Mouse (Mus musculus): Measurements from ENCODE around the gene Plg. TPM values are rescaled to one million over a fixed set of nuclear protein-coding genes. Genes with fewer than 3 reads are reported as not detected.

The Plg gene
- polyA plus RNA-seq, 1 experiment from 2014 or later = 0.13 TPM

DNA sequence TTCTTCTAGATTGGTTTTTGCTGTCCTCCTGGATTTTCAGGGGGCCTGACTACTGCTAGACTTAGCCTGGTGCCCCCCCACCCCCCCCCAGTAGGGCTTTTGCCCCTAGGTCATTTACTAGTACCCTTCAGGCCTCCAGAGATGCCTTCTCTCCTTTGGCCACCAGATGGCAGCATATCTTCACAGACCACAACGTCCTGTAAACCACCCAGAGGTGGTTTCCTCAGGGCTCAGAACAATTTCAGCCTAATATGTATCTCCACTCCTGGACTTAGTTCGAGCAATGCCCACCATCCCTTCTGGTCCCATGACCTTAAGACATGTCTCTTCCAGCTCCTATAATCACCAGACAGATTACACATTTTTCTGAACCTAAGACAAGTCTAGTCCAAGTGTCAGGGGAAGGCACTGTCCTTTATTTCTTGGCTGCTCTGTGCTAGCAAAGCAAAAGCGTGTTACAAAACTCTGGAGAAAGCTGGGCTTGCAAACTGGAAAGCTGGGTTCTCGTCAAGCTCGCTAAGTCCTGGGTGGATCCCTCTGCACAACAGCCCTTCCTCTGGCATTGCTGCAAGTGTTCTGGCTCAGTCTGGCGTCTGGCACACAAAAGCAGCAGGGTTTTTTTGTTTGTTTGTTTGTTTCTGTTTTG lies 38.0 kb downstream of the Plg start:
- Histone ChIP-seq H3K27ac (ENCODE audit: low read depth, low read length) (no peak overlapping the region), H3K9ac (ENCODE audit: low read depth, low read length) (no peak overlapping the region), H3K36me3 (ENCODE audit: control insufficient read depth, insufficient read depth) (no peaks in the 10 kb centered on the region), H3K9me3 (ENCODE audit: control insufficient read depth) (no peaks in the 10 kb centered on the region), H3K4me2 (replicated peaks; ENCODE audit: low read depth) (no peak overlapping the region), H3K4me3 (ENCODE audit: low read depth, low read length) (no peak overlapping the region), H3K4me1 (replicated peaks; ENCODE audit: control insufficient read depth, insufficient read depth, low read length) (no peaks in the 10 kb centered on the region), H3K27me3 (replicated peaks; ENCODE audit: control insufficient read depth, insufficient read depth, low read length) (no peaks in the 10 kb centered on the region)
- TF ChIP-seq CTCF (IDR thresholded peaks at IDR 0.05; ENCODE audit: low read depth) = peak; percentile 89
- no peak for ATAC-seq
- WGBS = 39% methylated on average over 6 of the region's 6 CpGs

DNA sequence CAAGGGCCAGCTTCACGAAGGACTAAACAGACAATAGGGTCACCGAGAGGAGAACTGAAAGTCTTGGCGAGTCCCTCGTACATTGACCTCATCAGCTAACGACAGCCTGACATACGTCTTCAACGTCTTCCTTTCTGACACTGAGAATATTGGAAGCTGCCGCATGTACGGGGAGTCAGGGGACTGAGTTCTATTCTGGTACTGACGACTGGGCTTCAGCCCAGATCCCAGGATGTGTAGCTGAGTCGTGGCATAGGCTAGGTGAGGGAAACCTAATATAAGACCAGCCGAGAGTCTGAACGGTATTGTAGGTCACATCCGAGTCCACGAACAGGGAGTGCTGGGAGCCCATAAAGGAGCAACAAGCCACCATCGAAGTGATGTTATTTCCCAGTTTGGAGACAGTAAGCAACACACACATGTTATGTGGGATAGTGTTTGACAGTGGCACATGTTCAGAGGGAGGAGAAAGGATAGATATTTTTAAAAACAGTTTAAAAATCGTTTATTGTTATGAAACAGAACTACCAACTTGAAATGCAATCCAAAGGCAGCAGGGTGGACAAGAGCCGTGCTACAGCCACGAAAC lies 41.2 kb downstream of the Plg start:
- H3K4me2 ChIP-seq (replicated peaks; ENCODE audit: low read depth) = no peak overlapping the region
- H3K27me3 ChIP-seq (replicated peaks; ENCODE audit: control insufficient read depth, insufficient read depth, low read length) = no peaks in the 10 kb centered on the region
- H3K27ac ChIP-seq (ENCODE audit: low read depth, low read length) = no peak overlapping the region
- no peaks in the 10 kb centered on the region for H3K4me1 ChIP-seq (replicated peaks; ENCODE audit: control insufficient read depth, insufficient read depth, low read length)
- no peak for ATAC-seq
- no peak overlapping the region for H3K4me3 ChIP-seq (ENCODE audit: low read depth, low read length)
- H3K36me3 ChIP-seq (ENCODE audit: control insufficient read depth, insufficient read depth) = no peaks in the 10 kb centered on the region
- 55% methylated on average over 19 of the region's 19 CpGs for WGBS
- no peak overlapping the region for H3K9ac ChIP-seq (ENCODE audit: low read depth, low read length)
- H3K9me3 ChIP-seq (ENCODE audit: control insufficient read depth) = no peaks in the 10 kb centered on the region
- TF ChIP-seq CTCF (IDR thresholded peaks at IDR 0.05; ENCODE audit: low read depth) = no peak

DNA sequence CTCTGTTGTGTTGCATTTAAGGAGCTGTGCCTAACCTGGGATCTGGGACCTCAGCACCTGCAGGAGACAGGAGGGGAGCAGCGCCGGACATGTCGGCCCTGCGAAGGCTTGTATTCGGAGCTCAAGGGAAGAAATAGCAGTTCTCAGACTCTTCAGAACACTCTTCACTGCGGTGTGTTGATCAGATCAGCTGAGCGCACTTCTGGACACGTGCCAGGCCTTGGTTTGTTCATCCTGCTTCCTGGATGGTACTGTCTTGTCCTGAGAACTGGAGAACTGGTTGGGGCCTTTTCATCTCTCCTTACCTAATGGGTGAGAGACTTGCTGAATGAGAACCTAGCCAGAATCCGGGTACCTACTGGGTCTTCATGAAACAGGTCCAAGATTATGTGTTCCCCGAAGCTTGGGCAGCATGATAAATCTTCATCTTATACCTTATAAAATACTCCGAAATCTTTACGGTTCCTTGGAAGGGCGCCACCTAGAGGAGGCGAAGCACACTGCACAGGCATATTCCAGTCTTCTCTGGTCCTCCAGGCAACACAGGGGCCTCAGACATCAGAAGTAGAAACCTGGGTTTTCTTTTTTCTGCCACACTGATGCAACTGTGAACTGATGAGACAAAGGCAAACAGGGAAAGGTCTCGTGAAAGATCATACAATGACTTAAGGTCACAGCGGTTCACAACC lies 42.6 kb downstream of the Plg start:
- no peak overlapping the region for H3K4me3 ChIP-seq (ENCODE audit: low read depth, low read length)
- H3K4me1 ChIP-seq (replicated peaks; ENCODE audit: control insufficient read depth, insufficient read depth, low read length) = no peaks in the 10 kb centered on the region
- H3K36me3 ChIP-seq (ENCODE audit: control insufficient read depth, insufficient read depth) = no peaks in the 10 kb centered on the region
- H3K27me3 ChIP-seq (replicated peaks; ENCODE audit: control insufficient read depth, insufficient read depth, low read length) = no peaks in the 10 kb centered on the region
- H3K9ac ChIP-seq (ENCODE audit: low read depth, low read length) = no peak overlapping the region
- no peak overlapping the region for H3K4me2 ChIP-seq (replicated peaks; ENCODE audit: low read depth)
- peak; percentile 69 for TF ChIP-seq CTCF (IDR thresholded peaks at IDR 0.05; ENCODE audit: low read depth)
- no peaks in the 10 kb centered on the region for H3K9me3 ChIP-seq (ENCODE audit: control insufficient read depth)
- WGBS = 67% methylated on average over 16 of the region's 16 CpGs
- no peak for ATAC-seq
- no peak overlapping the region for H3K27ac ChIP-seq (ENCODE audit: low read depth, low read length)

DNA sequence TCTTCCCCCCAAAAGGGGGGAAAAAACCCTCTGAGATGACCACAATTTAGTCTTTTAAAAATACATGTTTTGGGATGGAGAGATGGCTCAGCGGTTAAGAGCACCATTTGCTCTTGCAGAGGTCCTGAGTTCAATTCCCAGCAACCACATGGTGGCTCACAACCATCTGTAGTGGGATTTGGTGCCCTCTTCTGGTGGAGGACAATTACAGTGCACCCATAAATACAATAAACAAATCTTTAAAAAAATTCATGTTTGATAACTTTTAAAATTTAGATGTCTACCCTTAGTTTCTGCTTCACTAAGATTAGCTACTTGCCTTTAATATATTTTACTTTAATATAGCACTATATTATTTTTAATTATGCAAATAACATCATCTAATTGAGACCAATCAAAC lies 43.7 kb downstream of the Plg start:
- H3K36me3 ChIP-seq (ENCODE audit: control insufficient read depth, insufficient read depth) = no peaks in the 10 kb centered on the region
- peak; percentile 30; the same call in 1 of the 2 replicates for TF ChIP-seq CTCF (IDR thresholded peaks at IDR 0.05; ENCODE audit: low read depth)
- H3K4me2 ChIP-seq (replicated peaks; ENCODE audit: low read depth) = no peak overlapping the region
- no peak overlapping the region for H3K27ac ChIP-seq (ENCODE audit: low read depth, low read length)
- no peak overlapping the region for H3K4me3 ChIP-seq (ENCODE audit: low read depth, low read length)
- H3K27me3 ChIP-seq (replicated peaks; ENCODE audit: control insufficient read depth, insufficient read depth, low read length) = no peaks in the 10 kb centered on the region
- no peak for ATAC-seq
- no peaks in the 10 kb centered on the region for H3K9me3 ChIP-seq (ENCODE audit: control insufficient read depth)
- H3K4me1 ChIP-seq (replicated peaks; ENCODE audit: control insufficient read depth, insufficient read depth, low read length) = no peaks in the 10 kb centered on the region
- H3K9ac ChIP-seq (ENCODE audit: low read depth, low read length) = no peak overlapping the region
- 89% methylated on average over 1 of the region's 1 CpGs for WGBS

DNA sequence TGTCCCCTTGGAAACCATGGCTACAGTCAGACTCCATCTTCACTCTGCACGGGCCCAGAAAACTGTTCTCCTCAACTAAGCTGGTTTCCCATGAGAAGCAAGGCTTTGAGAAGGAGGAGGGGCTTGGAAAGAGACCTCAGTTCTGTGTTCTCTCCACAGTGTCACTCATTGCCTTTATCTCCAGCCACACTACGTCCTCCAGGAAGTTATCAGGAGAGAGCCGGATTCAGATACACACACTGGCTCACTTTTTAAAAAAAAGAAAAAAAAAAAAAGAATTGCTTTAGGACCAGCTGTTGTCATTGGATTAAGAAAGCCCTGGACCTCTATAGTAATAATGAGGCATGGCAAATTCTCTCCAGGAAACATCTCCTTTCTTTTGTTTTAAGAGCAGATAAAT lies 48.7 kb downstream of the Plg start:
- Histone ChIP-seq H3K4me3 (ENCODE audit: low read depth, low read length) (no peak overlapping the region), H3K4me2 (replicated peaks; ENCODE audit: low read depth) (no peak overlapping the region), H3K4me1 (replicated peaks; ENCODE audit: control insufficient read depth, insufficient read depth, low read length) (no peaks in the 10 kb centered on the region), H3K9me3 (ENCODE audit: control insufficient read depth) (no peaks in the 10 kb centered on the region), H3K9ac (ENCODE audit: low read depth, low read length) (no peak overlapping the region), H3K36me3 (ENCODE audit: control insufficient read depth, insufficient read depth) (no peaks in the 10 kb centered on the region), H3K27me3 (replicated peaks; ENCODE audit: control insufficient read depth, insufficient read depth, low read length) (no peaks in the 10 kb centered on the region), H3K27ac (ENCODE audit: low read depth, low read length) (no peak overlapping the region)
- no peak for TF ChIP-seq CTCF (IDR thresholded peaks at IDR 0.05; ENCODE audit: low read depth)
- WGBS = 39% methylated on average over 3 of the region's 3 CpGs
- no peak for ATAC-seq

DNA sequence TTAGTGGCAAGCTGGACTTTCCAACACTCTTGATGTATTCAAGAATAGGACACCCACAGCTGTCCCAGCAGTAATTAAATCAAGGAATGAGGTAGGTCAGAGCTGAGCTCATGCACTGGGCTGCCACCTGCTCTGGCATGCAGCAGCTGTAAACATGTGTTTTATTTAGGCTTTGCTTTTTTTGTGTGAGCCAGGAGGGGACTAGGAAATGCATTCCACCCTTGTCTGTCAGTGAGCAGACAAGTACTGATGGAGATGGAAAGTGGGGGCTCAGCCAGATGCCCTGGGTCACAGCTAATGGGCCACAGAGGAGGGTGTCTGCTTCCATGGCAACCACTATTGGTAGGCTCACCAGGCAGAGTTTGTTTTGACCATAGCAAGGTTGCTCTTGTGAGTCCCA lies 50.0 kb downstream of the Plg start:
- Histone ChIP-seq H3K27me3 (replicated peaks; ENCODE audit: control insufficient read depth, insufficient read depth, low read length) (no peaks in the 10 kb centered on the region), H3K36me3 (ENCODE audit: control insufficient read depth, insufficient read depth) (no peaks in the 10 kb centered on the region), H3K4me2 (replicated peaks; ENCODE audit: low read depth) (no peak overlapping the region), H3K27ac (ENCODE audit: low read depth, low read length) (no peak overlapping the region), H3K9ac (ENCODE audit: low read depth, low read length) (no peak overlapping the region), H3K4me3 (ENCODE audit: low read depth, low read length) (no peak overlapping the region), H3K9me3 (ENCODE audit: control insufficient read depth) (no peaks in the 10 kb centered on the region), H3K4me1 (replicated peaks; ENCODE audit: control insufficient read depth, insufficient read depth, low read length) (no peaks in the 10 kb centered on the region)
- TF ChIP-seq CTCF (IDR thresholded peaks at IDR 0.05; ENCODE audit: low read depth) = no peak
- ATAC-seq = no peak

All from intestine, postnatal 0 days (tissue).